Mouse (Mus musculus) right cerebral cortex, adult 2 months (tissue): ENCODE measurements at regions not wholly inside any gene's neighbourhood (a gene's known extent, or its start where the extent isn't known, plus 50 kb on each side); places are given as distances from the start of the nearest gene placed in this dataset.

ENCODE experiments used
- DNase-seq, 2 experiments: peaks; one replicate each; pipeline ENCODE4 v3.0.0; 2021 to 2022; ENCODE audit warnings: low spot score in 2 of 2

- DNase-seq: peak; percentile 8 to 10
Measured at GRCm38 (mm10) chr1:47961860-47962259, 1069.2 kb upstream of the Slc39a10 start.

DNA sequence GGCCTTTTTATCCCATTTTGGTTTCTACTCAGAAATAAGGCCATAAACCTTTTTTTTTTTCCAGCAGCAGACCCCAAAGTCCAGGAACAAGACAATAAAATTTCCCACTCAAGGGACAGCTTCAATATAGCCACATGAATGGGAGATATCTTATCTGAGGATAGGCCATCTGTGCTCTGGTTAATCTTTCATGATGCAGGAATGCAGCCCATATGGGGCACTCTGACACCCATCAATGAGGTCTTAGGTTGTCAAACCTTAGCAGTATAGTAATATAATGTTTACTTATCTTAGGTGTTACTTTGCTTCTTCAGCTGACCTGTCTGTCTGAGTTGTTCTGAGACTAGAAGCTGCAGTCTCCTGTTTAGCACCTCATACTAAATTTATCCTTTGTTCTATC is 1048.0 kb upstream of the Slc39a10 start:
- DNase-seq: no peak

GRCm38 (mm10) chr1:47914126-47914525 is 1021.5 kb upstream of the Slc39a10 start:
- DNase-seq: no peak
